In the genomic region with DNA sequence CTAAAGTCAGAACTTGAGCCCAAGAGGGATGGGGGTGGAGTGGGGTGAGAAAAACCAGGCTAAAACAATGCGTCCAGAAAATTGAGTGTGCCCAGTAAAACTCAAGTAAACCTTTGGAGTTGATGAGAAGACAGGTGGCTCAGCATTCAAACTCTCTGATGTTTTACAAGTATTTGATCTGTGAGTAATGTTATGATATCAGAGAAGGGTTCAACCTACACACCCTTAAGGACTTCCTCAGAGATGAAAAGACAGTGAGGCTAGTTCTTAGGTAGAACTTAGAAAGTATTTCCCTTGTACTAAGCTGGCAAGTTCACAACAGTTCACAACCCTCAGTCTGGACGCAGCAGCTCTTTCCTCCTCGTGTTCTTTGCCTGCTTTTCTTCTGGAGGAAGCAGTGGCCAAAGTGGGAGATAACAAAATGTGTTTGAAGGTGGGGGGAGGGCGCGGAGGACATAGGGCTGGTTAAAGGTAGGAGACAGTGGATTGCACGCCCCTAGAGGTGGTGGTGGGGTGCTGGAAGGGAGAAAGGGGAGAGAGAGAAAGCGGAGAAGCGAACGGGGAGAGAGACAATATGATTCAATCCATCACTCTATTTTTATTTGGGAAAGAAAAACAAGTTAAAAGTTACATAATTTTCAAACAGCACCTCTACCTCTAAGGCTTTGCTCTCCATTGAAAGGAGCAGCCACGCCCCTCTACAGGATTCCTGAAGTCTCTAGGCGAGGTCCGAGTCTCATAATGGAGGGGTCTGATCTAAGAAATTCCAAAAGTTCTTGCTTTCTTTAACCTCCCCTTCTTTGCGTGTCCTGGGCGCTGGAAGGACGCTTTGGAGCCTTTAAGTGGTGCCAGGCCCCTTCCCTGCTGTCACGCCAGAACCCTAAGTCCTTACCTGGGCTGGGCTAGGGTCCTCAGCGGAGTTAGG, we compare ENCODE assay signal across 9 mouse cellular contexts. TPM values are rescaled to one million over a fixed set of nuclear protein-coding genes. Genes with fewer than 3 reads are reported as not detected.
DNase-seq lines count a peak whose midpoint lies in the region; ATAC-seq and TF ChIP-seq lines count a peak whose summit lies in the region.
"Had no signal": no experiment of that assay in that cellular context is flagged by ENCODE, and none has a peak within 500 bp of the region (broad histone marks: within the 10 kb centered on the region; RNA-seq: fewer than 3 reads in every experiment).

No protein-coding gene starts in this region.

- no peak for TF ChIP-seq CTCF in ES-Bruce4 (IDR thresholded peaks at IDR 0.05; ENCODE audit: low read depth, low read length)

- H3K4me2 ChIP-seq in heart, embryonic 13.5 days, result peak overlapping the region; percentile 83

- H3K4me3 ChIP-seq in heart, embryonic 13.5 days, result peak overlapping the region; percentile 53
- H3K4me3 ChIP-seq in ES-Bruce4 (ENCODE audit: low read depth, low read length), result peak overlapping the region; percentile 29
- peak overlapping the region; percentile 47 for H3K4me3 ChIP-seq in hindbrain, embryonic 10.5 days

- TF ChIP-seq EP300 in ES-Bruce4 (IDR thresholded peaks at IDR 0.05; ENCODE audit: insufficient read depth, low read depth, low read length), result no peak

- no peak for TF ChIP-seq POLR2A in ES-Bruce4 (IDR thresholded peaks at IDR 0.05; ENCODE audit: insufficient read depth, low read length)

- no peak for ATAC-seq in heart, embryonic 13.5 days (ENCODE audit: extremely low read depth, insufficient number of reproducible peaks, low FRiP score, low TSS enrichment)
- ATAC-seq in megakaryocyte progenitor cell, adult 5-6 weeks (replicated peaks; ENCODE audit: poor library complexity), result peak; percentile 42

- DNase-seq in heart, adult 18-20 months, result no peak
- no peak for DNase-seq in hindbrain, embryonic 10.5 days (ENCODE audit: low spot score)
- DNase-seq in ovary, adult 18-20 months (ENCODE audit: low spot score), result no peak
- no peak for DNase-seq in gastrocnemius, adult 18-20 months (ENCODE audit: low spot score)
- no peak for DNase-seq in heart, postnatal 25 days (ENCODE audit: low spot score)
- DNase-seq: gastrocnemius, postnatal 36 days had no signal

- H3K9me3 ChIP-seq in heart, embryonic 13.5 days, result no peaks in the 10 kb centered on the region
- no peaks in the 10 kb centered on the region for H3K9me3 ChIP-seq in ES-Bruce4 (replicated peaks; ENCODE audit: control insufficient read depth, insufficient read depth, low read length, poor library complexity, severe bottlenecking)
- no peaks in the 10 kb centered on the region for H3K9me3 ChIP-seq in hindbrain, embryonic 10.5 days

- intact Hi-C loops in heart, postnatal 25 days (cut with DNase I), result no loop called here

- no peaks in the 10 kb centered on the region for H3K36me3 ChIP-seq in heart, embryonic 13.5 days
- no peaks in the 10 kb centered on the region for H3K36me3 ChIP-seq in ES-Bruce4 (ENCODE audit: control insufficient read depth, insufficient read depth, low read length, poor library complexity, severe bottlenecking)
- no peaks in the 10 kb centered on the region for H3K36me3 ChIP-seq in hindbrain, embryonic 10.5 days

- H3K27me3 ChIP-seq in heart, embryonic 13.5 days (replicated peaks), result peaks cover 10% of the 10 kb centered on the region
- H3K27me3 ChIP-seq in ES-Bruce4 (ENCODE audit: control insufficient read depth, insufficient read depth, low read length, poor library complexity, severe bottlenecking), result no peaks in the 10 kb centered on the region; the same call in 1 of the 2 replicates
- peaks cover 26% of the 10 kb centered on the region for H3K27me3 ChIP-seq in hindbrain, embryonic 10.5 days (ENCODE audit: insufficient read depth, poor library complexity, severe bottlenecking)

- 7% methylated on average over 17 of the region's 17 CpGs for WGBS in heart, embryonic 13.5 days
- 11% methylated on average over 17 of the region's 17 CpGs for WGBS in hindbrain, embryonic 10.5 days

- peaks cover 16% of the 10 kb centered on the region for H3K4me1 ChIP-seq in heart, embryonic 13.5 days
- H3K4me1 ChIP-seq in ES-Bruce4 (ENCODE audit: control insufficient read depth, insufficient read depth, low read length), result no peaks in the 10 kb centered on the region
- peaks cover 10% of the 10 kb centered on the region for H3K4me1 ChIP-seq in hindbrain, embryonic 10.5 days (replicated peaks)

- H3K27ac ChIP-seq in heart, embryonic 13.5 days (replicated peaks), result no peak overlapping the region
- H3K27ac ChIP-seq in ES-Bruce4 (ENCODE audit: insufficient read depth, low read length), result no peak overlapping the region
- H3K27ac ChIP-seq in hindbrain, embryonic 10.5 days, result no peak overlapping the region

- H3K9ac ChIP-seq in heart, embryonic 13.5 days, result peak overlapping the region; percentile 54
- no peak overlapping the region for H3K9ac ChIP-seq in ES-Bruce4 (ENCODE audit: low read depth, poor library complexity, severe bottlenecking)

RNA-seq across cellular contexts. Expression of a gene that starts 0.6 kb away (rescaled TPM):
- not detected in 2 replicates for polyA plus RNA-seq in heart, embryonic 13.5 days (2015; fragmentation: Nextera tagmentation; extraction: Ambion mirVana)
- not detected for total RNA-seq in heart, adult 18-20 months (2021)
- polyA plus RNA-seq in ES-Bruce4 (2011; ENCODE audit: insufficient read depth, insufficient read length, low read depth, missing spikeins), result not detected in 2 replicates
- not detected in 2 replicates for polyA plus RNA-seq in hindbrain, embryonic 10.5 days (2016; fragmentation: Nextera tagmentation; extraction: Ambion mirVana)
- 1.0 and 2.2 TPM in 2 replicates for total RNA-seq in megakaryocyte progenitor cell, adult 5-6 weeks (2015)
- total RNA-seq in megakaryocyte progenitor cell, adult 5-6 weeks (2017), result 0.17 and 0.61 TPM in 2 replicates
- total RNA-seq in gastrocnemius, adult 18-20 months (2021), result not detected
- not detected for total RNA-seq in heart, postnatal 25 days (2021)
- total RNA-seq: gastrocnemius, postnatal 36 days had no signal

RNA-seq across cellular contexts. Expression of a gene that starts 40.2 kb away (rescaled TPM):
- polyA plus RNA-seq in heart, embryonic 13.5 days (2015; fragmentation: Nextera tagmentation; extraction: Ambion mirVana), result 0.09 TPM in 1 of 2 replicates, not detected in the other
- not detected for total RNA-seq in heart, adult 18-20 months (2021)
- not detected in 2 replicates for polyA plus RNA-seq in ES-Bruce4 (2011; ENCODE audit: insufficient read depth, insufficient read length, low read depth, missing spikeins)
- 0.29 and 0.31 TPM in 2 replicates for polyA plus RNA-seq in hindbrain, embryonic 10.5 days (2016; fragmentation: Nextera tagmentation; extraction: Ambion mirVana)
- total RNA-seq in megakaryocyte progenitor cell, adult 5-6 weeks (2015), result 0.46 and 0.74 TPM in 2 replicates
- 0.12 and 0.81 TPM in 2 replicates for total RNA-seq in megakaryocyte progenitor cell, adult 5-6 weeks (2017)
- not detected for total RNA-seq in gastrocnemius, adult 18-20 months (2021)
- total RNA-seq in heart, postnatal 25 days (2021), result not detected
- total RNA-seq: gastrocnemius, postnatal 36 days had no signal

RNA-seq across cellular contexts. Expression of a gene that starts 43.1 kb away (rescaled TPM):
- polyA plus RNA-seq in heart, embryonic 13.5 days (2015; fragmentation: Nextera tagmentation; extraction: Ambion mirVana), result 0.14 TPM in 1 of 2 replicates, not detected in the other
- total RNA-seq in heart, adult 18-20 months (2021), result under 1 TPM; 0.10 to 0.18 TPM
- polyA plus RNA-seq in ES-Bruce4 (2011; ENCODE audit: insufficient read depth, insufficient read length, low read depth, missing spikeins), result not detected in 2 replicates
- polyA plus RNA-seq in hindbrain, embryonic 10.5 days (2016; fragmentation: Nextera tagmentation; extraction: Ambion mirVana), result 0.08 TPM in 1 of 2 replicates, not detected in the other
- 0.35 and 0.46 TPM in 2 replicates for total RNA-seq in megakaryocyte progenitor cell, adult 5-6 weeks (2015)
- 0.30 TPM in 1 of 2 replicates, not detected in the other for total RNA-seq in megakaryocyte progenitor cell, adult 5-6 weeks (2017)
- total RNA-seq in gastrocnemius, adult 18-20 months (2021), result under 1 TPM in 1 of 2 experiments, not detected in 1; 0.17 TPM
- not detected for total RNA-seq in heart, postnatal 25 days (2021)
